Mouse (Mus musculus) embryonic facial prominence, embryonic 13.5 days (tissue): ENCODE measurements around the gene Saa3. TPM values are rescaled to one million over a fixed set of nuclear protein-coding genes. Genes with fewer than 3 reads are reported as not detected.
"Not testable (repeated sequence)": the region's sequence is repeated elsewhere in the genome, so short reads cannot be mapped to it uniquely, and the experiment has no call there.

ENCODE experiments used
- ATAC-seq: fragments of 200-750 bp; cut with Nextera tagmentation; 2 replicates; pipeline ENCODE4 v1.8.0; 2017; ENCODE audit warnings: low read depth; ENCODE audit not compliant: insufficient number of reproducible peaks, insufficient read depth, low FRiP score, low TSS enrichment
- H3K27ac ChIP-seq: fragments of 300-500 bp; sonication (generic); 2 replicates; pipeline ENCODE4 v1.5.1; 2015; ENCODE audit warnings: moderate library complexity, mild to moderate bottlenecking, inconsistent platforms
- H3K27me3 ChIP-seq: fragments of 300-500 bp; sonication (generic); 2 replicates; pipeline ENCODE4 v1.6.1; 2015; ENCODE audit warnings: mild to moderate bottlenecking, inconsistent platforms
- H3K36me3 ChIP-seq: fragments of 300-500 bp; sonication (generic); 2 replicates; pipeline ENCODE4 v1.6.1; 2015; ENCODE audit warnings: mild to moderate bottlenecking, inconsistent platforms
- H3K4me1 ChIP-seq: fragments of 300-500 bp; sonication (generic); 2 replicates; pipeline ENCODE4 v1.6.1; 2015; ENCODE audit warnings: inconsistent platforms
- H3K4me2 ChIP-seq: fragments of 300-500 bp; sonication (generic); 2 replicates; pipeline ENCODE4 v1.6.1; 2015; ENCODE audit warnings: moderate library complexity, mild to moderate bottlenecking, inconsistent platforms
- H3K4me3 ChIP-seq: fragments of 300-500 bp; sonication (generic); 2 replicates; pipeline ENCODE4 v1.5.1; 2015; ENCODE audit warnings: mild to moderate bottlenecking, inconsistent platforms
- H3K9ac ChIP-seq: fragments of 300-500 bp; sonication (generic); 2 replicates; pipeline ENCODE4 v1.6.1; 2015; ENCODE audit warnings: mild to moderate bottlenecking, inconsistent platforms
- H3K9me3 ChIP-seq: fragments of 300-500 bp; sonication (generic); 2 replicates; pipeline ENCODE4 v1.6.1; 2016; ENCODE audit warnings: inconsistent platforms
- WGBS: fragments of 180-500 bp; shearing (Covaris S2); methylation state at CpG from one replicate; pipeline ENCODE4 v1.1.7; 2015; ENCODE audit warnings: mixed read lengths; 5-methylcytosine and 5-hydroxymethylcytosine counted together
- polyA plus RNA-seq: library from polyadenylated mRNA; unstranded; fragments of >200 nt; fragmentation: Nextera tagmentation; extraction: Ambion mirVana; gene quantifications from 2 replicates; pipeline ENCODE4 v1.2.1, GENCODE M21; 2015

The Saa3 gene
- polyA plus RNA-seq, 1 experiment from 2014 or later, result 0.13 TPM

- peak within 1 kb of the TSS; percentile 62 for H3K4me2 ChIP-seq
- peak within 1 kb of the TSS; percentile 82 for H3K4me3 ChIP-seq
- ATAC-seq, result peak; percentile 91
- H3K4me1 ChIP-seq, result peaks cover 8% of the 10 kb centered on the region
- H3K27me3 ChIP-seq, result no peaks in the 10 kb centered on the region
- WGBS, result 0% methylated on average over 37 of the region's 38 CpGs
- H3K9ac ChIP-seq, result peak within 1 kb of the TSS; percentile 92
- H3K9me3 ChIP-seq, result no peaks in the 10 kb centered on the region
- peaks cover 26% of the 10 kb centered on the region for H3K36me3 ChIP-seq
- H3K27ac ChIP-seq, result peak within 1 kb of the TSS; percentile 88
These were observed 5.1 kb downstream of the Saa3 start, which contains the start of gene Saal1 for GRCm38 (mm10) chr7:46710390-46710844. Saal1 (minus strand) TSS chr7:46710680.

GRCm38 (mm10) chr7:46700521-46701025 is 14.9 kb downstream of the Saa3 start:
- H3K9ac ChIP-seq, result no peak overlapping the region
- H3K36me3 ChIP-seq, result peaks cover 95% of the 10 kb centered on the region
- H3K4me1 ChIP-seq, result no peaks in the 10 kb centered on the region
- H3K4me2 ChIP-seq, result no peak overlapping the region
- H3K9me3 ChIP-seq, result no peaks in the 10 kb centered on the region
- no peak overlapping the region for H3K4me3 ChIP-seq
- no peak overlapping the region for H3K27ac ChIP-seq
- 94% methylated on average over 6 of the region's 6 CpGs for WGBS
- H3K27me3 ChIP-seq, result no peaks in the 10 kb centered on the region
- ATAC-seq, result no peak

- Histone ChIP-seq H3K9ac (no peak overlapping the region), H3K4me2 (no peak overlapping the region), H3K4me1 (no peaks in the 10 kb centered on the region), H3K27me3 (no peaks in the 10 kb centered on the region), H3K4me3 (no peak overlapping the region), H3K9me3 (no peaks in the 10 kb centered on the region), H3K36me3 (peaks cover 78% of the 10 kb centered on the region), H3K27ac (no peak overlapping the region)
- no peak for ATAC-seq
- WGBS, result 95% methylated on average over 1 of the region's 1 CpGs
These were observed 18.7 kb downstream of the Saa3 start for GRCm38 (mm10) chr7:46696754-46697153.

GRCm38 (mm10) chr7:46686827-46687226 is 28.7 kb downstream of the Saa3 start:
- H3K4me2 ChIP-seq, result no peak overlapping the region
- no peak overlapping the region for H3K27ac ChIP-seq
- no peak overlapping the region for H3K4me3 ChIP-seq
- no peaks in the 10 kb centered on the region for H3K27me3 ChIP-seq
- no peaks in the 10 kb centered on the region for H3K9me3 ChIP-seq
- H3K9ac ChIP-seq, result no peak overlapping the region
- WGBS, result 85% methylated on average over 5 of the region's 5 CpGs
- no peaks in the 10 kb centered on the region for H3K4me1 ChIP-seq
- no peak for ATAC-seq
- H3K36me3 ChIP-seq, result peaks cover 43% of the 10 kb centered on the region

GRCm38 (mm10) chr7:46680732-46681131 is 34.8 kb downstream of the Saa3 start:
- no peak for ATAC-seq
- Histone ChIP-seq H3K9me3 (no peaks in the 10 kb centered on the region), H3K27ac (no peak overlapping the region), H3K27me3 (no peaks in the 10 kb centered on the region), H3K4me3 (no peak overlapping the region), H3K36me3 (no peaks in the 10 kb centered on the region), H3K4me2 (no peak overlapping the region), H3K9ac (no peak overlapping the region), H3K4me1 (no peaks in the 10 kb centered on the region)

GRCm38 (mm10) chr7:46679044-46679443 is 36.5 kb downstream of the Saa3 start:
- not testable (repeated sequence) for H3K27ac ChIP-seq, H3K4me3 ChIP-seq, H3K4me2 ChIP-seq, H3K9me3 ChIP-seq, H3K36me3 ChIP-seq, H3K4me1 ChIP-seq, H3K9ac ChIP-seq, H3K27me3 ChIP-seq, ATAC-seq
- 76% methylated on average over 7 of the region's 7 CpGs for WGBS

GRCm38 (mm10) chr7:46678417-46678816 is 37.1 kb downstream of the Saa3 start:
- Histone ChIP-seq H3K9me3 (no peaks in the 10 kb centered on the region), H3K4me2 (no peak overlapping the region), H3K4me1 (no peaks in the 10 kb centered on the region), H3K27me3 (no peaks in the 10 kb centered on the region), H3K4me3 (no peak overlapping the region), H3K9ac (no peak overlapping the region), H3K27ac (no peak overlapping the region), H3K36me3 (no peaks in the 10 kb centered on the region)
- ATAC-seq, result no peak
- WGBS, result 88% methylated on average over 3 of the region's 3 CpGs

- 64% methylated on average over 5 of the region's 5 CpGs for WGBS
- Histone ChIP-seq H3K9me3 (no peaks in the 10 kb centered on the region), H3K4me3 (no peak overlapping the region), H3K4me2 (no peak overlapping the region), H3K27me3 (no peaks in the 10 kb centered on the region), H3K36me3 (no peaks in the 10 kb centered on the region), H3K9ac (no peak overlapping the region), H3K4me1 (peaks cover 5% of the 10 kb centered on the region), H3K27ac (no peak overlapping the region)
- no peak for ATAC-seq
These were observed 38.6 kb downstream of the Saa3 start for GRCm38 (mm10) chr7:46676808-46677360.

- 79% methylated on average over 8 of the region's 8 CpGs for WGBS
- ATAC-seq, result no peak
These were observed 39.6 kb downstream of the Saa3 start for GRCm38 (mm10) chr7:46675886-46676285.

GRCm38 (mm10) chr7:46675061-46675460 is 40.4 kb downstream of the Saa3 start:
- ATAC-seq, result no peak
- no peak overlapping the region for H3K27ac ChIP-seq
- no peak overlapping the region for H3K9ac ChIP-seq
- no peaks in the 10 kb centered on the region for H3K9me3 ChIP-seq
- peaks cover 8% of the 10 kb centered on the region for H3K4me1 ChIP-seq
- H3K4me3 ChIP-seq, result no peak overlapping the region
- 88% methylated on average over 7 of the region's 7 CpGs for WGBS
- no peaks in the 10 kb centered on the region for H3K27me3 ChIP-seq
- no peak overlapping the region for H3K4me2 ChIP-seq
- H3K36me3 ChIP-seq, result no peaks in the 10 kb centered on the region

More at GRCm38 (mm10) chr7:46675886-46676285, 39.6 kb downstream of the Saa3 start:
- H3K27me3 ChIP-seq, result no peaks in the 10 kb centered on the region
- no peaks in the 10 kb centered on the region for H3K9me3 ChIP-seq
- no peak overlapping the region for H3K4me3 ChIP-seq
- H3K9ac ChIP-seq, result no peak overlapping the region
- H3K4me2 ChIP-seq, result no peak overlapping the region
- H3K36me3 ChIP-seq, result no peaks in the 10 kb centered on the region
- H3K4me1 ChIP-seq, result peaks cover 8% of the 10 kb centered on the region
- no peak overlapping the region for H3K27ac ChIP-seq

- H3K4me1 ChIP-seq, result peaks cover 10% of the 10 kb centered on the region
- peaks cover 3% of the 10 kb centered on the region; the same call in 1 of the 2 replicates for H3K27me3 ChIP-seq
- no peak within 1 kb of the TSS for H3K9ac ChIP-seq
- H3K27ac ChIP-seq, result no peak within 1 kb of the TSS
- no peak within 1 kb of the TSS for H3K4me3 ChIP-seq
- no peaks in the 10 kb centered on the region for H3K9me3 ChIP-seq
- no peak within 1 kb of the TSS for H3K4me2 ChIP-seq
- no peaks in the 10 kb centered on the region for H3K36me3 ChIP-seq
- 31% methylated on average over 10 of the region's 10 CpGs for WGBS
- no peak for ATAC-seq
These were observed 43.3 kb downstream of the Saa3 start, which contains the start of gene Tph1 for GRCm38 (mm10) chr7:46672160-46672672. Tph1 (minus strand) TSS chr7:46672537.

GRCm38 (mm10) chr7:46667256-46667655 is 48.2 kb downstream of the Saa3 start:
- ATAC-seq, result no peak
- peaks cover 10% of the 10 kb centered on the region for H3K4me1 ChIP-seq
- peak overlapping the region; percentile 9; the same call in 1 of the 2 replicates for H3K4me3 ChIP-seq
- no peaks in the 10 kb centered on the region for H3K9me3 ChIP-seq
- H3K36me3 ChIP-seq, result no peaks in the 10 kb centered on the region
- no peak overlapping the region for H3K27ac ChIP-seq
- under 1% methylated on average over 21 of the region's 21 CpGs for WGBS
- peaks cover 27% of the 10 kb centered on the region for H3K27me3 ChIP-seq
- peak overlapping the region; percentile 27; the same call in 1 of the 2 replicates for H3K9ac ChIP-seq
- H3K4me2 ChIP-seq, result peak overlapping the region; percentile 49
